13 mouse cellular contexts compared by ENCODE assay signal in genomic region chr1:87217938-87218337, GRCm38 (mm10). TPM values are rescaled to one million over a fixed set of nuclear protein-coding genes. Genes with fewer than 3 reads are reported as not detected.
DNase-seq lines count a peak whose midpoint lies in the region; ATAC-seq and TF ChIP-seq lines count a peak whose summit lies in the region.
"Had no signal": no experiment of that assay in that cellular context is flagged by ENCODE, and none has a peak within 500 bp of the region (broad histone marks: within the 10 kb centered on the region; RNA-seq: fewer than 3 reads in every experiment).

No protein-coding gene starts in this region.

- H3K36me3 ChIP-seq in midbrain, postnatal 0 days (ENCODE audit: insufficient read depth, low read length) = peaks cover 31% of the 10 kb centered on the region
- peaks cover 19% of the 10 kb centered on the region for H3K36me3 ChIP-seq in midbrain, embryonic 11.5 days (ENCODE audit: control insufficient read depth, insufficient read depth, low read length)
- peaks cover 35% of the 10 kb centered on the region for H3K36me3 ChIP-seq in hindbrain, embryonic 12.5 days
- H3K36me3 ChIP-seq in hindbrain, embryonic 13.5 days = peaks cover 38% of the 10 kb centered on the region

- no peak for DNase-seq in gastrocnemius, adult 2 months
- DNase-seq in gastrocnemius, adult 18-20 months (ENCODE audit: low spot score) = no peak
- peak; percentile 40 for DNase-seq in midbrain, postnatal 0 days (ENCODE audit: low spot score)
- DNase-seq in midbrain, embryonic 11.5 days (ENCODE audit: low spot score, missing footprints) = no peak
- DNase-seq in yolk sac, embryonic 10.5 days (ENCODE audit: low spot score) = peak; percentile 65
- DNase-seq: cerebellum, adult 9-11 months had no signal

- peak overlapping the region; percentile 33; the same call in 1 of the 2 replicates for H3K27ac ChIP-seq in gastrocnemius, adult 2 months
- no peak overlapping the region for H3K27ac ChIP-seq in midbrain, postnatal 0 days (ENCODE audit: low read depth, low read length)
- H3K27ac ChIP-seq in midbrain, embryonic 11.5 days (ENCODE audit: low read depth, low read length) = no peak overlapping the region
- no peak overlapping the region for H3K27ac ChIP-seq in embryonic fibroblast, embryonic 13.5 days (ENCODE audit: insufficient read depth, low read length)
- no peak overlapping the region for H3K27ac ChIP-seq in hindbrain, embryonic 12.5 days
- H3K27ac ChIP-seq in hindbrain, embryonic 13.5 days = no peak overlapping the region
- H3K27ac ChIP-seq: heart, embryonic 15.5 days; limb, embryonic 10.5 days had no signal

- ATAC-seq in midbrain, postnatal 0 days (ENCODE audit: low FRiP score) = no peak
- no peak for ATAC-seq in midbrain, embryonic 11.5 days (ENCODE audit: low FRiP score)
- ATAC-seq in hindbrain, embryonic 12.5 days (ENCODE audit: low FRiP score) = no peak
- ATAC-seq in hindbrain, embryonic 13.5 days (ENCODE audit: low FRiP score) = no peak
- ATAC-seq: forebrain, embryonic 14.5 days had no signal

- H3K9ac ChIP-seq in midbrain, postnatal 0 days (replicated peaks; ENCODE audit: low read length, poor library complexity, severe bottlenecking) = no peak overlapping the region
- H3K9ac ChIP-seq in midbrain, embryonic 11.5 days (ENCODE audit: low read length) = no peak overlapping the region
- no peak overlapping the region for H3K9ac ChIP-seq in hindbrain, embryonic 12.5 days
- no peak overlapping the region for H3K9ac ChIP-seq in hindbrain, embryonic 13.5 days
- H3K9ac ChIP-seq: heart, embryonic 15.5 days had no signal

- no peak overlapping the region for H3K4me3 ChIP-seq in gastrocnemius, adult 2 months
- no peak overlapping the region for H3K4me3 ChIP-seq in midbrain, postnatal 0 days (ENCODE audit: low read depth, low read length)
- no peak overlapping the region for H3K4me3 ChIP-seq in midbrain, embryonic 11.5 days (ENCODE audit: low read depth, low read length)
- no peak overlapping the region for H3K4me3 ChIP-seq in embryonic fibroblast, embryonic 13.5 days (ENCODE audit: insufficient read depth, low read length)
- H3K4me3 ChIP-seq in hindbrain, embryonic 12.5 days = no peak overlapping the region
- H3K4me3 ChIP-seq in hindbrain, embryonic 13.5 days = no peak overlapping the region
- H3K4me3 ChIP-seq: heart, embryonic 15.5 days; limb, embryonic 10.5 days had no signal

- intact Hi-C loops in gastrocnemius, adult 2 months (cut with DNase I) = no loop called here

- peaks cover 17% of the 10 kb centered on the region for H3K4me1 ChIP-seq in midbrain, postnatal 0 days (ENCODE audit: insufficient read depth, low read length)
- peaks cover 14% of the 10 kb centered on the region for H3K4me1 ChIP-seq in midbrain, embryonic 11.5 days (ENCODE audit: control insufficient read depth, insufficient read depth, low read length)
- H3K4me1 ChIP-seq in embryonic fibroblast, embryonic 13.5 days (ENCODE audit: control insufficient read depth, insufficient read depth, low read length) = peaks cover 3% of the 10 kb centered on the region
- peaks cover 29% of the 10 kb centered on the region for H3K4me1 ChIP-seq in hindbrain, embryonic 12.5 days
- H3K4me1 ChIP-seq in hindbrain, embryonic 13.5 days (replicated peaks) = peaks cover 44% of the 10 kb centered on the region

- WGBS in midbrain, postnatal 0 days = 64% methylated on average over 3 of the region's 3 CpGs
- 74% methylated on average over 3 of the region's 3 CpGs for WGBS in midbrain, embryonic 11.5 days
- 63% methylated on average over 3 of the region's 3 CpGs for WGBS in hindbrain, embryonic 12.5 days
- 54% methylated on average over 3 of the region's 3 CpGs for WGBS in hindbrain, embryonic 13.5 days

- H3K9me3 ChIP-seq in midbrain, postnatal 0 days (ENCODE audit: low read length) = no peaks in the 10 kb centered on the region
- H3K9me3 ChIP-seq in midbrain, embryonic 11.5 days (ENCODE audit: control insufficient read depth, low read length) = no peaks in the 10 kb centered on the region
- no peaks in the 10 kb centered on the region for H3K9me3 ChIP-seq in hindbrain, embryonic 12.5 days (replicated peaks)
- no peaks in the 10 kb centered on the region for H3K9me3 ChIP-seq in hindbrain, embryonic 13.5 days
- H3K9me3 ChIP-seq: heart, embryonic 15.5 days; limb, embryonic 10.5 days had no signal

- no peak for TF ChIP-seq POLR2A in embryonic fibroblast, embryonic 13.5 days (IDR thresholded peaks at IDR 0.05; ENCODE audit: low read depth, low read length)

- peak; percentile 65 for TF ChIP-seq CTCF in gastrocnemius, adult 2 months (IDR thresholded peaks at IDR 0.05)
- peak; percentile 79 for TF ChIP-seq CTCF in midbrain, postnatal 0 days (IDR thresholded peaks at IDR 0.05)
- TF ChIP-seq CTCF in embryonic fibroblast, embryonic 13.5 days (IDR thresholded peaks at IDR 0.05; ENCODE audit: borderline replicate concordance, insufficient read depth, low read length) = peak; percentile 57; the same call in 1 of the 2 replicates

- no peak overlapping the region for H3K4me2 ChIP-seq in midbrain, postnatal 0 days (ENCODE audit: low read depth, low read length, poor library complexity, severe bottlenecking)
- H3K4me2 ChIP-seq in midbrain, embryonic 11.5 days = no peak overlapping the region
- no peak overlapping the region for H3K4me2 ChIP-seq in hindbrain, embryonic 12.5 days (replicated peaks)
- no peak overlapping the region for H3K4me2 ChIP-seq in hindbrain, embryonic 13.5 days
- H3K4me2 ChIP-seq: heart, embryonic 15.5 days had no signal

- no peaks in the 10 kb centered on the region for H3K27me3 ChIP-seq in midbrain, postnatal 0 days (ENCODE audit: insufficient read depth, low read length)
- no peaks in the 10 kb centered on the region for H3K27me3 ChIP-seq in midbrain, embryonic 11.5 days (ENCODE audit: control insufficient read depth, insufficient read depth, low read length)
- no peaks in the 10 kb centered on the region for H3K27me3 ChIP-seq in hindbrain, embryonic 12.5 days
- no peaks in the 10 kb centered on the region for H3K27me3 ChIP-seq in hindbrain, embryonic 13.5 days
- H3K27me3 ChIP-seq: heart, embryonic 15.5 days had no signal

RNA-seq across cellular contexts. Expression of gene Eif4e2, which starts 4.2 kb away (rescaled TPM):
- total RNA-seq in gastrocnemius, adult 2 months (2021) = 10 to 100 TPM; 53.0 to 57.0 TPM
- total RNA-seq in gastrocnemius, adult 18-20 months (2021) = 10 to 100 TPM; 49.6 to 51.0 TPM
- 64.5 and 78.8 TPM in 2 replicates for total RNA-seq in midbrain, postnatal 0 days (2014; rRNA removed)
- polyA plus RNA-seq in midbrain, postnatal 0 days (2015; fragmentation: Nextera tagmentation; extraction: Ambion mirVana) = 91.0 and 92.7 TPM in 2 replicates
- polyA plus RNA-seq in midbrain, embryonic 11.5 days (2014; fragmentation: Nextera tagmentation; extraction: Ambion mirVana) = 130 and 135 TPM in 2 replicates
- 172 and 190 TPM in 2 replicates for polyA plus RNA-seq in embryonic fibroblast, embryonic 13.5 days (2011; ENCODE audit: insufficient read length, low read depth, missing spikeins)
- polyA plus RNA-seq in hindbrain, embryonic 12.5 days (2016; fragmentation: Nextera tagmentation; extraction: Ambion mirVana) = 148 and 150 TPM in 2 replicates
- 105 and 106 TPM in 2 replicates for polyA plus RNA-seq in hindbrain, embryonic 13.5 days (2015; fragmentation: Nextera tagmentation; extraction: Ambion mirVana)

RNA-seq across cellular contexts. Expression of gene Chrng, which starts 13.5 kb away (rescaled TPM):
- total RNA-seq in gastrocnemius, adult 2 months (2021) = not detected
- not detected for total RNA-seq in gastrocnemius, adult 18-20 months (2021)
- total RNA-seq in midbrain, postnatal 0 days (2014; rRNA removed) = 0.49 TPM in 1 of 2 replicates, not detected in the other
- not detected in 2 replicates for polyA plus RNA-seq in midbrain, postnatal 0 days (2015; fragmentation: Nextera tagmentation; extraction: Ambion mirVana)
- not detected in 2 replicates for polyA plus RNA-seq in midbrain, embryonic 11.5 days (2014; fragmentation: Nextera tagmentation; extraction: Ambion mirVana)
- not detected in 2 replicates for polyA plus RNA-seq in embryonic fibroblast, embryonic 13.5 days (2011; ENCODE audit: insufficient read length, low read depth, missing spikeins)
- polyA plus RNA-seq in hindbrain, embryonic 12.5 days (2016; fragmentation: Nextera tagmentation; extraction: Ambion mirVana) = 0.90 and 3.0 TPM in 2 replicates
- polyA plus RNA-seq in hindbrain, embryonic 13.5 days (2015; fragmentation: Nextera tagmentation; extraction: Ambion mirVana) = 0.35 and 0.58 TPM in 2 replicates
- polyA plus RNA-seq: forebrain, embryonic 14.5 days; small intestine, adult 2 months had no signal

RNA-seq across cellular contexts. Expression of gene Chrnd, which starts 27.5 kb away (rescaled TPM):
- 1 to 10 TPM; 1.8 to 2.3 TPM for total RNA-seq in gastrocnemius, adult 2 months (2021)
- 1 to 10 TPM; 2.4 to 3.2 TPM for total RNA-seq in gastrocnemius, adult 18-20 months (2021)
- not detected in 2 replicates for total RNA-seq in midbrain, postnatal 0 days (2014; rRNA removed)
- not detected in 2 replicates for polyA plus RNA-seq in midbrain, postnatal 0 days (2015; fragmentation: Nextera tagmentation; extraction: Ambion mirVana)
- not detected in 2 replicates for polyA plus RNA-seq in midbrain, embryonic 11.5 days (2014; fragmentation: Nextera tagmentation; extraction: Ambion mirVana)
- polyA plus RNA-seq in embryonic fibroblast, embryonic 13.5 days (2011; ENCODE audit: insufficient read length, low read depth, missing spikeins) = not detected in 2 replicates
- polyA plus RNA-seq in hindbrain, embryonic 12.5 days (2016; fragmentation: Nextera tagmentation; extraction: Ambion mirVana) = 0.14 and 0.64 TPM in 2 replicates
- 0.05 TPM in 1 of 2 replicates, not detected in the other for polyA plus RNA-seq in hindbrain, embryonic 13.5 days (2015; fragmentation: Nextera tagmentation; extraction: Ambion mirVana)
- polyA plus RNA-seq: forebrain, embryonic 14.5 days; heart, embryonic 15.5 days had no signal

RNA-seq across cellular contexts. Expression of gene Prss56, which starts 34.8 kb away (rescaled TPM):
- not detected for total RNA-seq in gastrocnemius, adult 2 months (2021)
- total RNA-seq in gastrocnemius, adult 18-20 months (2021) = not detected
- total RNA-seq in midbrain, postnatal 0 days (2014; rRNA removed) = 0.94 TPM in 1 of 2 replicates, not detected in the other
- 0.07 TPM in 1 of 2 replicates, not detected in the other for polyA plus RNA-seq in midbrain, postnatal 0 days (2015; fragmentation: Nextera tagmentation; extraction: Ambion mirVana)
- polyA plus RNA-seq in midbrain, embryonic 11.5 days (2014; fragmentation: Nextera tagmentation; extraction: Ambion mirVana) = not detected in 2 replicates
- not detected in 2 replicates for polyA plus RNA-seq in embryonic fibroblast, embryonic 13.5 days (2011; ENCODE audit: insufficient read length, low read depth, missing spikeins)
- polyA plus RNA-seq in hindbrain, embryonic 12.5 days (2016; fragmentation: Nextera tagmentation; extraction: Ambion mirVana) = 3.6 and 9.3 TPM in 2 replicates
- 6.8 and 9.0 TPM in 2 replicates for polyA plus RNA-seq in hindbrain, embryonic 13.5 days (2015; fragmentation: Nextera tagmentation; extraction: Ambion mirVana)
- polyA plus RNA-seq: limb, embryonic 10.5 days; small intestine, adult 2 months had no signal

RNA-seq across cellular contexts. Expression of gene Efhd1, which starts 46.2 kb away (rescaled TPM):
- total RNA-seq in gastrocnemius, adult 2 months (2021) = 1 to 10 TPM; 3.7 to 7.4 TPM
- 1 to 10 TPM; 3.4 to 6.1 TPM for total RNA-seq in gastrocnemius, adult 18-20 months (2021)
- total RNA-seq in midbrain, postnatal 0 days (2014; rRNA removed) = 4.2 and 7.8 TPM in 2 replicates
- polyA plus RNA-seq in midbrain, postnatal 0 days (2015; fragmentation: Nextera tagmentation; extraction: Ambion mirVana) = 1.7 and 2.6 TPM in 2 replicates
- polyA plus RNA-seq in midbrain, embryonic 11.5 days (2014; fragmentation: Nextera tagmentation; extraction: Ambion mirVana) = 0.58 and 0.83 TPM in 2 replicates
- 0.38 and 0.49 TPM in 2 replicates for polyA plus RNA-seq in embryonic fibroblast, embryonic 13.5 days (2011; ENCODE audit: insufficient read length, low read depth, missing spikeins)
- 0.40 TPM in 2 replicates for polyA plus RNA-seq in hindbrain, embryonic 12.5 days (2016; fragmentation: Nextera tagmentation; extraction: Ambion mirVana)
- 1.3 and 1.5 TPM in 2 replicates for polyA plus RNA-seq in hindbrain, embryonic 13.5 days (2015; fragmentation: Nextera tagmentation; extraction: Ambion mirVana)

Comparison
In these comparisons a context has a peak if more than half of its experiments do, and no peak if none do; other contexts are left out.
1. DNase-seq: peak in midbrain, postnatal 0 days (single experiment) and yolk sac, embryonic 10.5 days (single experiment); none in gastrocnemius, adult 2 months (single experiment), gastrocnemius, adult 18-20 months (single experiment) and midbrain, embryonic 11.5 days (single experiment).
2. Peak in every context shown above with its lines, with median percentiles within 50 percentile points of each other: CTCF ChIP-seq.